Mouse (Mus musculus) c-Kit-positive CD71-positive TER-119-negative erythroid progenitor cells, embryonic 14.5 days (primary cell): ENCODE data around the gene Pappa2.

Experiments used
- DNase-seq: peaks from one replicate; pipeline ENCODE4 v3.0.0-alpha.2; 2013; ENCODE audit warnings: low read depth

Pappa2 gene

DNA sequence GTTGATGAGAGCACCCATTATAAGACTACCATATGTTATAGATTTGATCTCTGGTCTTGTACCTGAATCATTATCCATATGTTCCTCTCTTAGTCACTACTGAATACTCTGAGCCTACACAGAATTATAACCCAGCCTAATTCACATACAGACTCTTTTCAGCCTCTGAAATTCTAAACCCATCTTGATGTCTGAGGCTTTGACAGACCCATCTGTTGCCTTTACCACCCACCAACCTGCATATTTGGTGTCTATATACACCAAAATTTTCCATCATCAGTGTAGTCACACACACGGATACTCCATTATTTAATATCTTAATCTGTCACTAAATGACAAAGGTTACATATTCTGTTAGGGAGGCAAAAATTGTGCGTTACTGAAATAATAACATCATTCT is 69.6 kb downstream of the Pappa2 start:
- no peak for DNase-seq

DNA sequence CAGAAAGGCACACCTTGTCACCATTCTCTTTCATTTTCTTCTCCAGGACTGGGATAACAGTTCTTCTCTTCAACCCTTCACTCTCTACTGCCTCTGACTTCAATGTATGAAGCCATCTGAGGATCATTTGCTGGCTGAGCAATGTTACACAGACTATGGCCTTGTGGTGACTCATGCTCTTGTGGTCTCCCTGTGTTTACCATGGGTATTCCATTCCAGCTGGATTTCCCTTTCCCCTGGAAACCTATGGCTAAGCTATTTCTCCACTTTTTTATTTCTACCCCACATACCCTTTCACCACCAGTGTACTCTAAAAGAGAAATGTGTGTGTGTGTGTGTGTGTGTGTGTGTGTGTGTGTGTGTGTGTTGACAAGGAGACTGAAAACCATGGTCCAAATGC is 83.0 kb downstream of the Pappa2 start:
- DNase-seq: no peak

DNA sequence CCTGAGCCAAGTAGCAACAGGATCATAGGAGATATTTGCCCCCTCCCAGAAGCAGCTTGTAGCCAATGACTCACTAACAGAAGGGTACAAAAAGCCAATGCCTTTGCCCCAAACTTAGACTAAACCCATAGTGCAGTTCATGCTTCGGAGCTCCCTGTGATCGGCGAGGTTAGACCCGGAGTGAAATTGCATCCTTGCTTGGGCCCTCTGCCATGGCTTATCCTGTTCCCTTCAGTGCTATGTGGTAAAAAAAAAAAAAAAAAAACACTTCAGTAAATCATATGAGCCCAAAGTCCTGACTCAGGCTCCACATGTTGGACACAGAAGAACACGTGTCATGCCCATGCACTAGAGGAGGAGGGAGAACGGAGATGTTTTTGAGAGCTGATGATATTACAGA is 85.8 kb downstream of the Pappa2 start:
- no peak for DNase-seq

DNA sequence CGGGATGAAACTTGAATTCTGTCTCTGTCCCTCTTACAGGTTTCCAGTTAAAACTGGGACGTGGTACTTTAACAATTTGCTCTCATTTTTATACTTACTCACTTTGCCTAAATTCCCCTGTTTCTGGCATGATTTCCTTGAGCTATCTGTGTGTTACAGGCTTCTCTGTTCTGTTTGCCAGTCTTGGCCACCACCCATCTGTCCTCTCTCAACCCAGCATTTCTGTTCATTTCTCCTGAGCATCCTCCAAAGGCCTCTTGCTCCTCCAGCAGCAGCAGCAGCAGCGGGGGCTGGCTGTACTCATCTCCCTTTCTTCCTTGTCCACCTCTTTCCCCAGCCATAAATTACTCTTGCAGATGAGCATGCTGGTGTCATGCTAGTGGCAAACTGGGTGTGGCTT is 104.8 kb downstream of the Pappa2 start:
- no peak for DNase-seq

DNA sequence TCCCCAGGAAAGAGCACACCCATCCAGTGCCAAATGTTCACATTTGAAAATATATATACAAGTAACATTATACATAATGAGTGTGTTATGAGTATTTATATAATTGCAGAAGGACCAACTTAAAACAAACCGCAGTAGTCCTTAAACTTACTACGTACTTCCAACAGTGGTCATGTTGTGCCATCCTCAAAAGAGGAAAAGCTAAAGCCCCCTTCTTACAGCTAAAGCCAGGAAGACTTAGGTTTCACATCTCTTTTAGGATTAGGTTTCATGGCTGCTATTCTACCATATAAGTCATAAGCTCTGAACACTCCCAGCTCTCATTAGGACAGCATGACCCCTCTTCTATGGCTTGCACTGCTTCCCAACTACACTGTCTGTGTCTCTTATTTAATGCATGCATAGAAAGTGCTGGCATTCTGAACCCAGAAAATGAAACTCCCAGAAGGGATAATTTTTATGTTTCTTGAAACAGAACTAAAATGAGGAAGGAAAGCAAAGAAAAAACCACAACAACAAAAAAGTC is 105.7 kb downstream of the Pappa2 start:
- DNase-seq: no peak

DNA sequence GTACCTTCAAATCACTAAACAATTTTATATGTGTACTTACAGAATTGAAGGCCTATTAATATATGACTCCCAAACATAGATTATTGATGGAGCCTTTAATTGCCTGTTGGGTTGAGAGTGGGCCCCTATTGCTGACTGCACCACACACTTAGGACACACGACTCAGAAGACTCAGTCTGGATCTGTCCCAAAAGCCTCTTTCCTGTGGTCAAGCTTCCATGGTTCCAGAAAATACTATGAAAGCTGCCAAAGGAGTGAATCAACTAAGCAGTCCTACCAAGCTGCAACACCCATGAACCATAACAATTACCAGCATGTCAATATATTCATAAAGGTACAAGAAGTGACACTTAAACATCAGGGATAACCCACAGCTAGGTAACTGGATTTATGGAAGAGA is 106.7 kb downstream of the Pappa2 start:
- DNase-seq: no peak

DNA sequence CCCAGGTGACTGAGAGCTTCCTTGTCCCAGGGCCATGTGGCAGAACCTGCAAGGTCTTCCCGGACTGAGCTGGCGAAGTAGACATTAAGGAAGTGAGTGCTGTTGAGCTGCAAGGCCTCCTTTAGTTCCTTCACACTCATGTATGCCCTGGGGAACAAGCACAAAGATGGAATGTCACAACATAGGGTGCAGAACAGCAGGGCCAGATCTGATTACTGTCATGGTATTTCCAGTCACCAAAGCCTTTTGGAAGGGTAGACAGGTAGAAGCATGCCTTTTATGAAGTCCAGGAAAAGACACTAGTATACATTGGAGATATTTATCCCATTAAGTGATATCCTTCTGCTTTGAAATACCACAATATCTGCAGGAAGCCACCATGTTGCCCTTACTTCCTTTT is 108.9 kb downstream of the Pappa2 start:
- DNase-seq: no peak

DNA sequence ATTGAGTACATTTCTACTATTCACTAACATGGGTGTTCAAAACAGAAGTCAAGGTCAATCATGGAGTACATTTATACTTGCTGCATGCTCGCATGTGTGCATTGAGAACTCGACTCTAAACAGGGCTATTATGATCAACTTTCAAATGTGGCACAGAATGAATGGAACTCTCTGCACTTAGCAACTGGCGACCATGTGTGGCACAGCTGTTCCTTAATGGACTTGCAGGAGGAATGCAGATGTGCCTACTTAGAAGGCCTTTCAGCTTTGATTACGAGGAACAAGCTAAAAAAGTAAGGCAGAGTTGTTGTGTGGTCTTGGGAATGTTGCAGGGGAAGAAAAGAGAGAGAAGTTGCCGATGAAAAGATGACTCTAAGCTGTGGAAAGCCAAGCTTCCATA is 120.1 kb downstream of the Pappa2 start:
- no peak for DNase-seq

DNA sequence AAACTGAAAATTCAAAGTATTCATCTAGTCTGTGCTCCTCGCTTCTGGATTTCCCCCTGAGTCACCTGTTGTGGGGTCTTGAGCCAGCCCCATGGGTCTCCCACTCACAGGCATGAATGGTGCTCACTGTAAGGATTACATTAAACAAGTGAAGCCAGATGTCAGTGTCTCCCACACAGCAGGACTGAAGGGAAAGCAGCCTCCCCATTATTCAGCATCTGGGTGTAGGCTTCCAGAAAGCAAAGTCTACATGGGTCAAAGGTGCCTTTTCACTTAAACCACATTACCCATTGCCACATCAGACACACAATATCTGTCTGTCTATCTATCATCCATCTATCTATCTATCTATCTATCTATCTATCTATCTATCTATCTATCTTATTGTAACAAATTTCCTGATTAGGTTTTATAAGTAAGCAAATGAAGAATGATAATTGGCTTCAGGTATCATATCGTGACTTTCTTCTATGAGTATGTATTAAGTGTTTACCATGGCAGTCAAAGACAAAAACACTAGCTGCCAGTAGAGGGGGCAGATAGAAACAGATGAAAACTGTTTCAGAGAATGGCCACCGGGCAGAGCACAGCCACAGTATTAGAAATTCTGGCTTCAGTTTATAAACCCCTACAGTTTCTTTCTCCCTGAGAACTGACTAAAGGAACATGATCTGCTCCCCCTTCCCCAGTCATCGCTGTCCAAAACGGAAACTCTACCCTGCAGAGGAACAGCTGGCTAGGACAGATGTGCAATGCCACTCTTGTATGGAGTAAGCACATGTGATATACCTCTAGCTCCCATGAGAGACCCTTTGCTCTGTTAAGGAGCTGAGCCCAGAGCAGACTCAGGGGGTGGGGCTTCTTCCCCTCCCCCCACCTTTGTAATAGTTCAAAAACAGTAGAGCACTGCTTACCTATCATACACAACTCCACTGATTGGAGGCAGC is 126.1 kb downstream of the Pappa2 start:
- no peak for DNase-seq

DNA sequence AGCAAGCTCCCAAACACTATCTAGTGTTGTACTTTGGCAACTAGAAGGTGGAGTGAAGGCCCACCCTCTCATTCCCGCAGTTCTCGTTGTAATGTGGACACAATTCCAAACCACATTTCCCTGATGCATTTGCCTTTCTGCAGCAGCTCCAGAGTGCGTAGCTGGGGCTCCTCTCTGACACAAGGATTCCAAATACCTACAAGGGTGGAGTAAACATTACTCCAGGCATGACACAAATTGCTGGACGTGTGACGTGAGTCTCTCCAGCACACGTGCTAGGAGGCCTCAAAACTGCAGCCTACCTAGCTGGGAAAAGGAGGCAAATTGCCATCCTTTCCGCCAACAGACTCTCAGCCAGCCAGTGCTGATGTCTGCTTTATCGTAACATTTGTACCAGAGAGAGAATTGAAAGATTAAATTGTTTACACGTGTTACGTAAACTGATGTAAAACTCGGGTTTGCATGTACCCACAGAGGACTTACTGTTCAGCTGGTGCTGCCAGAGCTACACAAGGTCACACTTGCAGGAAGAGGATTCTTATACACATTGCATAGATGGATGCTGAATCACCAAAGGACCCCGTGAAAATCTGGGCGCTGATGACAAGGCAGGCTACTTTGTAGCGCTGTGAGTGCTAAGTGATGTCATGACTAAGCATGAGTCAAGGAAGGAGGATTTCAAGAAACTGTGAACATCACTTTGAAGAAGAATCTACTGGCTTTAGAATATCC is 127.3 kb downstream of the Pappa2 start:
- DNase-seq: no peak

DNA sequence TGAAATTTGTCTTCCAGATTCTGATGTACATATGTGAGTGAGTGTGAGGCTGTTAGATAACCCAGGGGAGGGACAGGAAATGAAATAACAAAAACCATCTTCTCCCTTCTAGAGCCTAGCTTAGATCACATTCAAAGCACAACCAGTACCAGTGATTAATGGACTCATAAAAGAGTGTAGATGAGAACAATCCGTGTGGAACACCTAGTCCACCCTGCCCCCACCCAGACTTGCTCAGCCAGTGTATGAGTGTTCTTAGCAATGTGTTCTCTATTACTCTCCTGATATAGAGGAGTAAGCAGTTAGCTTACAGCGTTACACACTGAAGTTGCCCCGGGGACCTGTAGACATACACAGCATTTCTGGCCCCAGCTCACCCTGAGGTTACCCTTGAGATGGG is 129.8 kb downstream of the Pappa2 start:
- no peak for DNase-seq

DNA sequence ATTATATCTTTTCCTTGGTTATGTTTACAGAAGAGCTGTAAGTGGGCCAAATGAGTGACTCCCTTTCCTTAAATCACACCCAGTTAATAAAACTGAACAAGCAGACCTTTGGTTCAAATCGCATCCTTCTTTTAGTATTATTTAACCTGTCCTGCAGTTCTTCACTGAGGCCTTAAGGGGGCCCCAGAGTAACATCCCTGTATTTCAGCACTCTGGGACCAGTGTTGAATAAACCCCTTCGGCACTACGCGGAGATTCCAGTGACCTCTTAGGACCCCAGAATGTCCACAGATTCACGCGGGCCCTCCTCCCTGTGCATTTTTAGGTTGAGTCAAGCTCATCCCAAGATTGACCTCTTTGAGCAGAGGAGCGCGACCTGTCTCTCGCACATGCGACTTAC is 135.7 kb downstream of the Pappa2 start:
- no peak for DNase-seq

DNA sequence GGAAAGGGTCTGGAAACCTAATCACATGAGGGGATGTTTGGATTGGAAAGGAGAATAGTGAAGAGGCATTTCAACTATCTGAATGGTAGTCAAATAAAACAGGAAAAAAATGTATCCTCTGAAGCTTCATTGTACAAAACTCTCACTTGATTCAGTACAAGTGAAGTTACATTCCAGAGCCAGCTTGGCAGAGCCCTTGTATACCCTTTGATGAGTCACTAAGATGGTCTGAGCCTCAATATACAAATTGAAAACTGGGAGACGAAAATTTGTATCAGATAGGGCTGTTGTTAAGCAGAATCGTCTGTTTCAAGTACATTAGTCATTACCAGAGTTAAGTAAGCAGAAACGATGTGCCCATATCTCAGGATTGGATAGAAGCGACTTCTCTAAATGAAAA is 143.1 kb downstream of the Pappa2 start:
- no peak for DNase-seq

DNA sequence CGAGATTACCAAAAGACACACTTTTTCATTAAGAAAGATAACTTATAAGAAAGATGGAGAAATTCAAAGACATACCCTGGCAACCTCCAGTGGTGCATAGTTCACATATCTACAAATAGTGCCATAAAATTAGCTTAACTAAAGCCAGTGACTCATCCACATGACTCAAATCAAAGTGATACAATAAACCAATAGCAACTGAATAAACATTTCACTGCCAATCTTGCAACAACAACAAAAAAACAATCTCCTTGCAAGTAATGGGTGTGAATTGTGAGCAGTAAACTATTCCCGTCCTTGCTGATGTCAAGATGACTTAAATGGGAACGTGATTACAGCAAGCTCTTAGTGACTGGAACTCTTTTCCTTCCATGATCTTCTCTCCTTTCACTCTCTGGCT is 150.1 kb downstream of the Pappa2 start:
- DNase-seq: no peak

DNA sequence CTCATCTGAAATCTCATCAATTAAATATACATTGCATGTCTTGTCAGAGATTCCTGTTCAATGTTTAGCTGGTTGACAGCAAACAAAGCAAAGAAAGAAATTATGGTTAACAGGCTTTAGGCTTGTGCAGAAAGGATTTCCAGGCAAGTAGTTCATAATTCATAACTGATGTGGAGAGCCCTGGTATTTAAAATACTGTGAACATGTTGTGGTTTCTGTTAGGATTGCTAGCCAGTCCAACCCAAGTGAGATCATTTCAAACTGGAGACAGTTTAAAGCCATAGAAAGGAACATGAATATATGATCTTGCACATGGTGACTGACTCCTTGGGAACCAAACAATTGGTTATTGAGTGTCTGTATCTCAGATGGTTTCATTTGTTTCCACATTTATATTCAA is 152.4 kb downstream of the Pappa2 start:
- DNase-seq: no peak

DNA sequence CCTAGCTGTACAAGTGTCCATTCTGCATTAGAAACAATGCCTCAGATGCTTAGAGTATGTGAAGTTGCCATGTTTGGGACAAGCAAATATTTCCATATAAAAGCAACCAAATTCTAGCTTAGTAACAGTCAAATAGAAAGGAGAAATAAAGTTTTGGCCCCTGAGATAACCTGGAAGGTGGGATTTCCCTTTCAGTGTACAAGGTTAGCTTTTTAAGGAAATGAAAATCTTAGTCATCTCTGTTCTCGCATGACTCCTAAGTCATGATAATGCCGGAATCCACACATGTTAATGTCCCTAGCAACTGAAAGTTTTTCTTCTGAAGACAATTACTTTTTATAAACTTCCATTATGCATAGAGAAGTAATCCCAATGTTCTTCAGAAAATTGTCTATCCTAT is 160.6 kb downstream of the Pappa2 start:
- no peak for DNase-seq

DNA sequence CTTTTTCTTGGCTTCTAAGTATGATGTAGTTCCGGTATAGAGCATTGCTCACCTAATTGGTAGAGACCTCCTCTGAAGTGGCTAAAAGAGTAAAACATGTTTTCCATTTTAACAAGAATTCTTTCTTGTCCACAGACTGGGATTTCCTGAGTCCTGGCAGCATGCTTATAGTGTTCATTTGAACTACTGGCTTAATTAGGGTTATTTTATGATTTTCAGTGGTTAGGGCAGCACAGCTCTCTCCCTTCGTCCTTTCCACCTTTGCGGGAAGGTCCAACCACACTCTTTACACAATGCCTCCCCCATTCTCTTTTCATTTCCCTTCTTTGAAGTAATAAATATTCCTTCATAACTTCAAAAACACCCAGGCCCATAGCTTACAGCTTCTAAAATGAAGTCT is 163.8 kb downstream of the Pappa2 start:
- DNase-seq: no peak

DNA sequence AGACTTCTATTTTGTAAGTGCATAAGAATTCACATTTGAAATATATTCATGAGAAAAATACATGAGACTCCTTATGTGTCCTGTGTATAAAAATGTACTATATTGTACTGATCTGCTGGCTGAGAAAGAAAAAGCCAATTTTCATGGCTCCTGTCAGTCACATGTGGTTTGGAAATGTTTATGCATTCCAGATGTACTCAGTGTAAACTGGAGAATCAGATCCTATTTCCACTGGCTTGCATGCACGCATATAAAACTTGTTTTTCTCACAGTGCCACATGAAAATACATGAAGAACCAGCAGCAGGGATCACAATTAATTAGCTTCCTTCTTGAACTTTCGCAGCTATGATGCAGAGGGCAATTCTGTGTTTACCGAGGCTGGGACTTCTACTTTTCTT is 168.4 kb downstream of the Pappa2 start:
- no peak for DNase-seq

DNA sequence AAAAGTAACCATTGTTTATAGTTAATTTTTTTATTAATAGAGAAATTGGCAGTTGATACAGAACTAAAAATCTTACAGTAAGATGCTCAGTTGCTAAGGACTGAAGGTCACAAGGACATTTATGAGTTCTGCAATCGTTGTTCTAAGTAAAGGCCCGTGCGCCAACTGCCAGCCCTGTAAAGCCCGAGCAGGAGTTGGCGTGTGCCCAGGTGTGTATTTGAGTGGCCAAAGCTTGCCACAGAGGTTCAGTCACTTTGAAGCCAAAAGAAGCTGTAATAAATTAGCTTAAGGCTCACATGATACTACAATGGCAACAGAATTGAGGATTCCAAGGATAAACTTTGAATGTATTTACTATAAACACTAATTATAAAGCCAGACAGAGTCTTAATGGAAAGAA is 204.8 kb downstream of the Pappa2 start:
- no peak for DNase-seq

DNA sequence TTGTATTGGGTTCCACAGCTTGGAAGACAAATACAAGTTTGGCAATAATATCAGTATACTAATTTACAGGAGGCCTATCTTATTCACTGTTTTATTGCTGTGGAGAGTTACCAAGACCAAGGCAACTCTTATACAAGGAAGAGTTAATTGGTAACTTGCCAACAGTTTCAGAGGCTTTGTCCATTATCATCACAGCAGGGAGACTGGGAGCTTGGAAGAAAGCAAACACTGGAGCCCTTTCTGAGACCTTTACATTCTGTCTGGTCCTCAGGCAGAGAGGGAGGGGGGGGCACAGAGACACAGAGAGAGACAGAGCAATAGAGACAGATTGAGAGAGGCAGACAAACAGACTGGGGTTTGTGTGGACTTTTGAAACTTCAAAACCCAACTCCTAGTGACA is 207.2 kb downstream of the Pappa2 start:
- DNase-seq: no peak

DNA sequence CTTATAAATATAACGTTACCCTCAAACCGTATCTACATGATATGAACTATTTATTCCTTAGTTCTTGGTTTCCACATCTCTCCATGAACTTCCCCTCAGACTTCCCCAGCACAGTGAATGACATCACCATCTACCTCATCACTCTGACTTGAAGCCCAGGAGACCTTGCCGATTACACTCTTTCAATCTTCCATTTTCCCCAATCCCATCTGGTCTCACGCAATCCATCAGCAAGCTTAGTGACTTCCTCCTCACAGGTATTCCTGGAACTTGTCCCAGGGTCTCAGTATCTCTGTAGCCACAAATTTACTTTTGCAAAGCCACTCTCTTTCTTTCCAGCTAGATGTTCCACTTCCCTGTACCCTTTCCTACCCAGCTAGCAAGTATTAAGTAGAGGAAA is 209.5 kb downstream of the Pappa2 start:
- DNase-seq: no peak

DNA sequence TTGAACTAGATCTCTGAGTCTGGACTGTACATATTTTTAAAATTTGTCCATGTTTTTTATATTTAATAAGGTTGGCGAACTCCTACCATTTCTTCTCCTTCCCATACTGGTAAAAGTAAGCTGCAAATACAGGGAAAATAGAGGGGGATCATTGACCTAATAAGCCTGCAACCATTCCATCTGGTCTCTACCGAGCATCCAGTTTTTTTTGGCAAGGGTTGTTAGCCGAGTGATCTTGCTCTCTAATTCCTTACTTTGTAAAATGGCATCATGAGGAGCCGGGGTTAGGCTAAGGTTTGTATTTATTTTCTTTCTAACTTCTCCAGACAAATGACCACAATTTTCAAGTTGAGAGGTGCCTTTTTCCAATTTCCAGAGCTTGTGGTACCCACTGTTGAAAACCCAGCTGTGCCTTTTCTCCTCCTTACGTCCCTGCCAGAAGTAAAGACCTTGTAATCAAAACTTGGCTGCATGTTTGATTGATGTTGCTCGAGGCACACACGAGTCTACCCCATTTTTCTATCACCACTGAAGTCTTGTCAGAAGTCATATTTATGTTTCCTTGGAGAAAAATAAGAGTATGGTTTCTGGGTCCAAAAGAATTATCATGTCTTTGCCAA is 210.1 kb downstream of the Pappa2 start:
- DNase-seq: no peak

DNA sequence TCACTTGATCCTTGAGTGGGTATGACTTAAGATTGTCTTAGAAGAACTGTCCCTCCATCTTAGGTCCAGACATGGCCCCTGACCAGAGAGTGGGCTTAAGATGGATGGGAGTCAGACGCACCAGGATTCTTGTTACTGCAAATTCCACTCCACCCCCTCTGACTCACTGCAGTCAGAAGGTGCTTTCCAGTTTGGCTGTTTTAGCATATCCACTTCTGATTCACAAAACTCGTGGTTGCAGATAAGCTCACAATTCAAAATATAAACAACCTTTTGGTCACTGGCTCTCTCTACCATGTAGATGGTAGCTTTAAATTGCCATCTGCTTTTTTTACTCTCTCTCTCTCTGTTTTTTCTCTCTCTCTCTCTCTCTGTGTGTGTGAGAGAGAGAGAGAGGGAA is 214.4 kb downstream of the Pappa2 start:
- no peak for DNase-seq
